29 mouse cellular contexts compared by ENCODE assay signal in the genomic region with DNA sequence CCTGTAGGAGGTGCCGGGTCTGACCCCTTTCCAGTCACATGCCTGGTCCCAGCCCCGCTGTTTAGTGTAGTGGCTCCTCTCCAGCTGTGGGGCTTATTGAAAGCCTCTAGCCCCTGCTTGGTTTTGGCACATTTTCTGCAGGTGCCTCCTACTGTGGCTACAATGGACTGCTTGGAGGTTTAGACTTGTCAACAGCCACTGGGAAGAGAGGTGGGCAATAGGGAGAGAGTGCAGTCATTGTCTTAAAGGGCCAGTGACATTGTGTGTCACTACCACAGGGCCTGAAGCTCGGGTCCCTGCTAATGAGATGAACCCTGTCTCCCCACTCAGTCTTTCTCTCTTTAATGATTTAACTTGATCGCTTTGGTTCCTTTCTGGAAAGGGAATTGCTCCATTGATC. TPM values are rescaled to one million over a fixed set of nuclear protein-coding genes. Genes with fewer than 3 reads are reported as not detected.
A peak's percentile ranks its signal among the peaks of the same experiment; 100 is the strongest.
DNase-seq lines count a peak whose midpoint lies in the region; ATAC-seq lines count a peak whose summit lies in the region.
"Had no signal": no experiment of that assay in that cellular context is flagged by ENCODE, and none has a peak within 500 bp of the region (broad histone marks: within the 10 kb centered on the region; RNA-seq: fewer than 3 reads in every experiment).

No protein-coding gene starts in this region.

- H3K9me3 ChIP-seq in forebrain, embryonic 11.5 days (ENCODE audit: control insufficient read depth, low read length) = no peaks in the 10 kb centered on the region
- no peaks in the 10 kb centered on the region for H3K9me3 ChIP-seq in forebrain, embryonic 16.5 days (ENCODE audit: control insufficient read depth, low read length)
- H3K9me3 ChIP-seq: hindbrain, embryonic 10.5 days; intestine, embryonic 15.5 days; limb, embryonic 13.5 days; lung, embryonic 15.5 days had no signal

- H3K9ac ChIP-seq in forebrain, embryonic 11.5 days (ENCODE audit: low read length) = no peak overlapping the region
- no peak overlapping the region for H3K9ac ChIP-seq in forebrain, embryonic 16.5 days (replicated peaks; ENCODE audit: low read depth, low read length)
- H3K9ac ChIP-seq: intestine, embryonic 15.5 days; limb, embryonic 13.5 days; lung, embryonic 15.5 days had no signal

- H3K4me2 ChIP-seq in forebrain, embryonic 11.5 days (ENCODE audit: low read depth, low read length, severe bottlenecking) = peak overlapping the region; percentile 31; the same call in 1 of the 2 replicates
- H3K4me2 ChIP-seq in forebrain, embryonic 16.5 days (ENCODE audit: low read length) = no peak overlapping the region
- H3K4me2 ChIP-seq: intestine, embryonic 15.5 days; limb, embryonic 13.5 days; liver, embryonic 11.5 days; lung, embryonic 15.5 days had no signal

- peaks cover 36% of the 10 kb centered on the region for H3K27me3 ChIP-seq in forebrain, embryonic 11.5 days (ENCODE audit: control insufficient read depth, insufficient read depth, low read length)
- H3K27me3 ChIP-seq in forebrain, embryonic 16.5 days (replicated peaks; ENCODE audit: control insufficient read depth, insufficient read depth, low read length) = peaks cover 19% of the 10 kb centered on the region
- H3K27me3 ChIP-seq: Patski had no signal

- 3% methylated on average over 4 of the region's 4 CpGs for WGBS in forebrain, embryonic 11.5 days
- WGBS in forebrain, embryonic 16.5 days = 4% methylated on average over 4 of the region's 4 CpGs

- ATAC-seq in forebrain, embryonic 11.5 days (replicated peaks; ENCODE audit: low FRiP score) = no peak
- peak; percentile 39; the same call in 1 of the 2 replicates for ATAC-seq in forebrain, embryonic 16.5 days
- ATAC-seq: hindbrain, postnatal 0 days; intestine, embryonic 15.5 days; Patski had no signal

- peak; percentile 17 for DNase-seq in embryo, embryonic 10 days (ENCODE audit: low spot score)
- DNase-seq in embryo, embryonic 11 days = no peak
- peak; percentile 22 for DNase-seq in embryo, embryonic 10.5 days (ENCODE audit: low spot score)
- no peak for DNase-seq in forebrain, embryonic 11.5 days (ENCODE audit: low spot score)
- DNase-seq in c-Kit-positive CD71-positive TER-119-positive erythroid progenitor cells, embryonic 14.5 days (ENCODE audit: low spot score) = no peak
- no peak for DNase-seq in adrenal gland, adult 2 months
- no peak for DNase-seq in frontal cortex, adult 2 months (ENCODE audit: extremely low spot score in 1 of 2, low spot score in 1 of 2)
- DNase-seq: adrenal gland, postnatal 25 days; cerebellum, adult 2 months; cerebellum, postnatal 25 days; gastrocnemius, postnatal 14 days; heart, postnatal 14 days; kidney, adult 2 months; kidney, postnatal 4 days; lung, postnatal 36 days; midbrain, embryonic 14.5 days had no signal

- no peak overlapping the region for H3K27ac ChIP-seq in forebrain, embryonic 11.5 days (ENCODE audit: low read depth, low read length)
- H3K27ac ChIP-seq in forebrain, embryonic 16.5 days (ENCODE audit: low read length) = no peak overlapping the region
- H3K27ac ChIP-seq: hindbrain, embryonic 10.5 days; hindbrain, postnatal 0 days; intestine, embryonic 15.5 days; kidney, postnatal 0 days; limb, embryonic 13.5 days; lung, embryonic 15.5 days had no signal

- H3K4me1 ChIP-seq in forebrain, embryonic 11.5 days (replicated peaks; ENCODE audit: control insufficient read depth, insufficient read depth, low read length) = peaks cover 35% of the 10 kb centered on the region
- H3K4me1 ChIP-seq in forebrain, embryonic 16.5 days (replicated peaks; ENCODE audit: control insufficient read depth, insufficient read depth, low read length) = peaks cover 23% of the 10 kb centered on the region
- H3K4me1 ChIP-seq: intestine, embryonic 15.5 days; lung, embryonic 15.5 days had no signal

- no peaks in the 10 kb centered on the region for H3K36me3 ChIP-seq in forebrain, embryonic 11.5 days (ENCODE audit: control insufficient read depth, insufficient read depth, low read length)
- no peaks in the 10 kb centered on the region for H3K36me3 ChIP-seq in forebrain, embryonic 16.5 days (ENCODE audit: control insufficient read depth, insufficient read depth)
- H3K36me3 ChIP-seq: hindbrain, embryonic 10.5 days; intestine, embryonic 15.5 days; limb, embryonic 13.5 days; lung, embryonic 15.5 days had no signal

- H3K4me3 ChIP-seq in forebrain, embryonic 11.5 days (ENCODE audit: low read depth, low read length) = no peak overlapping the region
- H3K4me3 ChIP-seq in forebrain, embryonic 16.5 days (replicated peaks; ENCODE audit: low read length) = no peak overlapping the region
- H3K4me3 ChIP-seq: hindbrain, embryonic 10.5 days; intestine, embryonic 15.5 days; limb, embryonic 13.5 days; lung, embryonic 15.5 days had no signal

RNA-seq across cellular contexts. Expression of a gene that starts 10.2 kb away (rescaled TPM):
- polyA plus RNA-seq in forebrain, embryonic 11.5 days (2014; fragmentation: Nextera tagmentation; extraction: Ambion mirVana) = 0.98 and 1.9 TPM in 2 replicates
- polyA plus RNA-seq in forebrain, embryonic 16.5 days (2015; fragmentation: Nextera tagmentation; extraction: Ambion mirVana) = 1.6 and 1.7 TPM in 2 replicates
- total RNA-seq in adrenal gland, adult 2 months (2021) = under 1 TPM; 0.26 to 0.55 TPM
- polyA plus RNA-seq in adrenal gland, adult 2 months (2012; rRNA removed) = 0.08 and 0.11 TPM in 2 replicates
- polyA plus RNA-seq in frontal cortex, adult 2 months (2012; rRNA removed) = 1.7 and 2.1 TPM in 2 replicates
- total RNA-seq: granulocyte monocyte progenitor cell, adult 5-6 weeks; heart, postnatal 14 days; megakaryocyte, adult 5-6 weeks; MEL; neutrophil, adult 5-6 weeks had no signal

RNA-seq across cellular contexts. Expression of a gene that starts 10.4 kb away (rescaled TPM):
- polyA plus RNA-seq in forebrain, embryonic 11.5 days (2014; fragmentation: Nextera tagmentation; extraction: Ambion mirVana) = 6.5 and 7.4 TPM in 2 replicates
- polyA plus RNA-seq in forebrain, embryonic 16.5 days (2015; fragmentation: Nextera tagmentation; extraction: Ambion mirVana) = 67.5 and 69.7 TPM in 2 replicates
- 100 to 1,000 TPM; 108 to 114 TPM for total RNA-seq in adrenal gland, adult 2 months (2021)
- polyA plus RNA-seq in adrenal gland, adult 2 months (2012; rRNA removed) = 32.3 and 38.6 TPM in 2 replicates
- polyA plus RNA-seq in frontal cortex, adult 2 months (2012; rRNA removed) = 75.3 and 82.8 TPM in 2 replicates
- total RNA-seq: MEL had no signal

Comparison
In these comparisons a context has a peak if more than half of its experiments do, and no peak if none do; other contexts are left out.
1. DNase-seq: peak in embryo, embryonic 10 days (single experiment) and embryo, embryonic 10.5 days (single experiment); none in embryo, embryonic 11 days (single experiment), forebrain, embryonic 11.5 days (single experiment), c-Kit-positive CD71-positive TER-119-positive erythroid progenitor cells, embryonic 14.5 days (single experiment), adrenal gland, adult 2 months (single experiment) and frontal cortex, adult 2 months (0 of 2).